In the genomic region with DNA sequence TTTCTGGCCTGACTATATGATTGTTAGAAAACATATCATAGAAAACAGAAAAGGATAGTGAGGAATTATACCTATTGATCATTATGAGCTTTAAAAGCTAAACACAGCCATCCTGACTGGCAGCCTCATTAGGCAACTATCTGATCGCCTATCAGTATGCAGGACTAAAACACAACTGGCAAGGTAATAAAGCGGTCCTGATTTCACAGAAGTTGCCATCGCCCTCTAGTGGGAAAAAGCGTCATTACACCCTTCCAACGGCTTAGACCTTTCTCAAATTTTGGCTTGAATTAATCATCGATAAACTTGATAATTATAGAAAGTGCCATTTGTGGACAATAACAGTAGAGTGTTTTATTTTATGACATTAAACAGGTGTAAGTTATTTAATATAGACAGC, we compare ENCODE assay signal across 8 mouse cellular contexts. TPM values are rescaled to one million over a fixed set of nuclear protein-coding genes. Genes with fewer than 3 reads are reported as not detected.
DNase-seq lines count a peak whose midpoint lies in the region; ATAC-seq and TF ChIP-seq lines count a peak whose summit lies in the region.

No protein-coding gene starts in this region.

- peak; percentile 18 for DNase-seq in ovary, postnatal 10 days (ENCODE audit: low spot score)
- no peak for DNase-seq in ovary, adult 18-20 months (ENCODE audit: low spot score)
- peak; percentile 21 for DNase-seq in adrenal gland, adult 2 months
- DNase-seq in embryonic facial prominence, embryonic 10.5 days (ENCODE audit: low spot score): peak; percentile 55
- peak; percentile 64 to 71 for DNase-seq in left cerebral cortex, adult 2 months (ENCODE audit: extremely low spot score in 1 of 2, low spot score in 2 of 2)
- DNase-seq in testis, postnatal 14 days (ENCODE audit: low spot score): peak; percentile 19

- H3K4me1 ChIP-seq in embryonic facial prominence, embryonic 10.5 days: no peaks in the 10 kb centered on the region
- no peaks in the 10 kb centered on the region for H3K4me1 ChIP-seq in midbrain, embryonic 15.5 days

- H3K27ac ChIP-seq in embryonic facial prominence, embryonic 10.5 days (replicated peaks): no peak overlapping the region
- H3K27ac ChIP-seq in left cerebral cortex, adult 2 months: no peak overlapping the region
- no peak overlapping the region for H3K27ac ChIP-seq in midbrain, embryonic 15.5 days

- H3K4me2 ChIP-seq in midbrain, embryonic 15.5 days: no peak overlapping the region

- peak; percentile 93 for TF ChIP-seq CTCF in left cerebral cortex, adult 2 months (IDR thresholded peaks at IDR 0.05)

- 19% methylated on average over 6 of the region's 6 CpGs for WGBS in embryonic facial prominence, embryonic 10.5 days
- WGBS in midbrain, embryonic 15.5 days: 15% methylated on average over 6 of the region's 6 CpGs

- ATAC-seq in hematopoietic stem cell, adult 5-6 weeks (replicated peaks in 1 of 2; ENCODE audit: insufficient read depth in 1 of 2, low FRiP score in 2 of 2, low TSS enrichment in 1 of 2, low read depth in 1 of 2, poor library complexity in 2 of 2, severe bottlenecking in 2 of 2): peak; percentile 62 to 68
- 0 out of 2 replicates have a peak, but pooled peaks have one; percentile 69 for ATAC-seq in midbrain, embryonic 15.5 days (replicated peaks)

- no peaks in the 10 kb centered on the region for H3K36me3 ChIP-seq in embryonic facial prominence, embryonic 10.5 days (replicated peaks)
- H3K36me3 ChIP-seq in midbrain, embryonic 15.5 days (replicated peaks): no peaks in the 10 kb centered on the region

- no peak overlapping the region for H3K9ac ChIP-seq in midbrain, embryonic 15.5 days

- H3K27me3 ChIP-seq in embryonic facial prominence, embryonic 10.5 days (replicated peaks; ENCODE audit: low read depth, poor library complexity, severe bottlenecking): no peaks in the 10 kb centered on the region
- no peaks in the 10 kb centered on the region for H3K27me3 ChIP-seq in midbrain, embryonic 15.5 days (replicated peaks)

- H3K4me3 ChIP-seq in embryonic facial prominence, embryonic 10.5 days: no peak overlapping the region
- no peak overlapping the region for H3K4me3 ChIP-seq in left cerebral cortex, adult 2 months
- no peak overlapping the region for H3K4me3 ChIP-seq in midbrain, embryonic 15.5 days

- intact Hi-C loops in left cerebral cortex, adult 2 months (cut with DNase I): loop anchor here (2.0 to 10.0 kb wide), 4 partner anchors 290 to 592 kb away; a partner anchor contains a TSS

- no peaks in the 10 kb centered on the region for H3K9me3 ChIP-seq in embryonic facial prominence, embryonic 10.5 days
- H3K9me3 ChIP-seq in midbrain, embryonic 15.5 days: no peaks in the 10 kb centered on the region

RNA-seq across cellular contexts. Expression of a gene that starts 9.2 kb away (rescaled TPM):
- 10 to 100 TPM; 28.4 to 29.2 TPM for total RNA-seq in adrenal gland, adult 2 months (2021)
- 8.4 and 10.3 TPM in 2 replicates for polyA plus RNA-seq in adrenal gland, adult 2 months (2012; rRNA removed)
- 33.5 and 35.5 TPM in 2 replicates for polyA plus RNA-seq in embryonic facial prominence, embryonic 10.5 days (2016; fragmentation: Nextera tagmentation; extraction: Ambion mirVana)
- total RNA-seq in hematopoietic stem cell, adult 5-6 weeks (2017): 40.5 and 43.1 TPM in 2 replicates
- total RNA-seq in left cerebral cortex, adult 2 months (2021): 10 to 100 TPM; 25.4 to 29.8 TPM
- polyA plus RNA-seq in midbrain, embryonic 15.5 days (2015; fragmentation: Nextera tagmentation; extraction: Ambion mirVana): 47.6 and 50.9 TPM in 2 replicates
